Mouse (Mus musculus) kidney, postnatal 0 days (tissue): ENCODE data around the gene Nr5a2. TPM values are rescaled to one million over a fixed set of nuclear protein-coding genes. Genes with fewer than 3 reads are reported as not detected.
A peak's percentile ranks its signal among the peaks of the same experiment; 100 is the strongest.

ENCODE experiments used
- ATAC-seq: fragments of 200-750 bp; cut with Nextera tagmentation; replicated peaks from 2 replicates; pipeline ENCODE4 v1.8.0; 2017; ENCODE audit warnings: low read depth, moderate number of reproducible peaks, moderate TSS enrichment, moderate library complexity; ENCODE audit not compliant: low FRiP score
- DNase-seq: peaks from one replicate; pipeline ENCODE4 v3.0.0-alpha.2; 2016; ENCODE audit warnings: low spot score
- H3K27ac ChIP-seq: fragments of 300-500 bp; sonication (generic); 2 replicates; pipeline ENCODE4 v1.5.1; 2014; ENCODE audit warnings: mild to moderate bottlenecking
- H3K27me3 ChIP-seq: fragments of 300-500 bp; sonication (generic); 2 replicates; pipeline ENCODE4 v1.6.1; 2014; ENCODE audit warnings: low read length, mixed read lengths; ENCODE audit not compliant: insufficient read depth
- H3K36me3 ChIP-seq: fragments of 300-500 bp; sonication (generic); 2 replicates; pipeline ENCODE4 v1.6.1; 2014; ENCODE audit warnings: low read length, mixed read lengths; ENCODE audit not compliant: insufficient read depth
- H3K4me1 ChIP-seq: fragments of 300-500 bp; sonication (generic); replicated peaks from 2 replicates; pipeline ENCODE4 v1.6.1; 2014; ENCODE audit warnings: antibody characterized with exemption, low read length, mixed read lengths; ENCODE audit not compliant: insufficient read depth
- H3K4me2 ChIP-seq: fragments of 300-500 bp; sonication (generic); 2 replicates; pipeline ENCODE4 v1.6.1; 2014; ENCODE audit warnings: mild to moderate bottlenecking, low read length, moderate library complexity, mixed read lengths
- H3K4me3 ChIP-seq: fragments of 300-500 bp; sonication (generic); replicated peaks from 2 replicates; pipeline ENCODE4 v1.5.1; 2014; ENCODE audit warnings: low read depth, low read length
- H3K9ac ChIP-seq: fragments of 300-500 bp; sonication (generic); 2 replicates; pipeline ENCODE4 v1.6.1; 2014; ENCODE audit warnings: low read depth, low read length
- H3K9me3 ChIP-seq: fragments of 300-500 bp; sonication (generic); replicated peaks from 2 replicates; pipeline ENCODE4 v1.6.1; 2016; ENCODE audit warnings: low read length, inconsistent platforms, mixed read lengths
- CTCF ChIP-seq: IDR thresholded peaks from 2 replicates; pipeline ENCODE4 v1.5.1; 2016; ENCODE audit warnings: antibody characterized with exemption, low read depth, mild to moderate bottlenecking, moderate library complexity
- WGBS: fragments of 180-500 bp; shearing (Covaris S2); extraction: QIAGEN DNeasy Blood & Tissue Kit; methylation state at CpG from one replicate; pipeline ENCODE4 v1.1.7; 2014; 5-methylcytosine and 5-hydroxymethylcytosine counted together
- polyA plus RNA-seq: library from polyadenylated mRNA; unstranded; fragments of >200 nt; fragmentation: Nextera tagmentation; extraction: Ambion mirVana; gene quantifications from 2 replicates; pipeline ENCODE4 v1.2.1, GENCODE M21; 2015

Gene Nr5a2
- polyA plus RNA-seq, 1 experiment from 2014 or later: 0.34 TPM

GRCm38 (mm10) chr1:136888704-136889103, 71.5 kb downstream of the Nr5a2 start:
- DNase-seq (no peak), ATAC-seq (no peak)
- Histone ChIP-seq H3K4me2 (no peak overlapping the region), H3K27me3 (no peaks in the 10 kb centered on the region), H3K9me3 (no peaks in the 10 kb centered on the region), H3K4me1 (no peaks in the 10 kb centered on the region), H3K4me3 (no peak overlapping the region), H3K36me3 (no peaks in the 10 kb centered on the region), H3K27ac (no peak overlapping the region), H3K9ac (no peak overlapping the region)
- TF ChIP-seq CTCF: no peak
- 46% methylated on average over 6 of the region's 6 CpGs for WGBS

DNA sequence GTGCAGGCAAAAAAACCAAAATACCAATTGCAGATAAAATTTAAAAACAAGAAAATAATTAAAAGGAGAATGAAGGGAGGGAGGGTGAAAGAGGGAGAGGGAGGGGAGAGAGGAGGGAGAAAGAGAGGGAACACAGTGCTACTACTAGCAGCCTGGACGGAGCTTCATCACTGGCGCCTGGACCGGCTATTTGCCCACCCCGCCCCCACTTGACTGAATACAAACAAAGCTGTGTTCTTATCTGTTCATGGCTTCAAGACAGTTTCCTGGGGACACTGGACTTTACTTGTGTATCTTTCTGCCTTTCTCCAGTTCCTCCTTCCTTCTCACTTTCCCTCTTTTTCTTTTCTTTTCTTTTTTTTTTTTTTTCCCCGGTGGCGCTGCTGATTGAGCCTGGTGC, 73.6 kb downstream of the Nr5a2 start:
- Histone ChIP-seq H3K4me3 (no peak overlapping the region), H3K36me3 (no peaks in the 10 kb centered on the region), H3K9ac (no peak overlapping the region), H3K9me3 (no peaks in the 10 kb centered on the region), H3K27ac (no peak overlapping the region), H3K4me1 (no peaks in the 10 kb centered on the region), H3K4me2 (no peak overlapping the region), H3K27me3 (no peaks in the 10 kb centered on the region)
- no peak for TF ChIP-seq CTCF
- no peak for ATAC-seq
- WGBS: 64% methylated on average over 6 of the region's 6 CpGs
- DNase-seq: no peak

- no peak overlapping the region for H3K27ac ChIP-seq
- no peaks in the 10 kb centered on the region for H3K4me1 ChIP-seq
- no peak overlapping the region for H3K9ac ChIP-seq
- no peak overlapping the region for H3K4me3 ChIP-seq
- 83% methylated on average over 13 of the region's 13 CpGs for WGBS
- no peak for DNase-seq
- no peak for ATAC-seq
- H3K4me2 ChIP-seq: no peak overlapping the region
- H3K9me3 ChIP-seq: no peaks in the 10 kb centered on the region
- no peaks in the 10 kb centered on the region for H3K36me3 ChIP-seq
- H3K27me3 ChIP-seq: no peaks in the 10 kb centered on the region
- TF ChIP-seq CTCF: no peak
These were observed 76.6 kb downstream of the Nr5a2 start for GRCm38 (mm10) chr1:136883458-136884174.

GRCm38 (mm10) chr1:136880260-136880659, 80.0 kb downstream of the Nr5a2 start:
- WGBS: 87% methylated on average over 8 of the region's 8 CpGs
- Histone ChIP-seq H3K9me3 (no peaks in the 10 kb centered on the region), H3K4me2 (no peak overlapping the region), H3K4me3 (no peak overlapping the region), H3K27ac (no peak overlapping the region), H3K4me1 (no peaks in the 10 kb centered on the region), H3K9ac (no peak overlapping the region), H3K27me3 (no peaks in the 10 kb centered on the region), H3K36me3 (no peaks in the 10 kb centered on the region)
- TF ChIP-seq CTCF: no peak
- DNase-seq (no peak), ATAC-seq (no peak)

GRCm38 (mm10) chr1:136875006-136875405, 85.2 kb downstream of the Nr5a2 start:
- Histone ChIP-seq H3K9me3 (no peaks in the 10 kb centered on the region), H3K9ac (no peak overlapping the region), H3K4me1 (no peaks in the 10 kb centered on the region), H3K27ac (no peak overlapping the region), H3K27me3 (no peaks in the 10 kb centered on the region), H3K36me3 (no peaks in the 10 kb centered on the region), H3K4me2 (no peak overlapping the region), H3K4me3 (no peak overlapping the region)
- TF ChIP-seq CTCF: no peak
- no peak for ATAC-seq
- WGBS: 71% methylated on average over 3 of the region's 3 CpGs
- no peak for DNase-seq

DNA sequence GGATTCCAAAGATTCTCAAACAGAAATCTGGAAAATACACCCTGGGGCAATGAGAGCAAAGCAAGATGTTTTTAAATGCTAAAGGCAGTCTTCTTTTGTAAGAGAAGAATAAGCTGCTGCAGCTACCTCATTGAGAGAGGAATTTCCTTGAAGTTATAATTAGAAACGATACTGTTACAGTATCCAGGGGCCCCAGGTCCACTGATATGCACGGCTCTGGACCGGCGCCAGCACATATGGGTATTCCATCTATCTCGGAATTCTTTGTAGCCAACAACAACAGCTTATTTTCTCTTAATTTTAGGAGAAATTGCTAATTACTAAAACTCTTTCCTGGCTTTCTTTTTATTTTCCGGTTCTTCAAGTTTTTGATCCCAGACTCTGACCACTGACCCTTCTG, 91.3 kb downstream of the Nr5a2 start:
- Histone ChIP-seq H3K9me3 (no peaks in the 10 kb centered on the region), H3K9ac (no peak overlapping the region), H3K4me1 (no peaks in the 10 kb centered on the region), H3K27ac (no peak overlapping the region), H3K27me3 (no peaks in the 10 kb centered on the region), H3K4me3 (no peak overlapping the region), H3K4me2 (no peak overlapping the region), H3K36me3 (no peaks in the 10 kb centered on the region)
- WGBS: 43% methylated on average over 6 of the region's 6 CpGs
- TF ChIP-seq CTCF: no peak
- ATAC-seq (no peak), DNase-seq (peak; percentile 18)

- Histone ChIP-seq H3K4me2 (no peak overlapping the region), H3K36me3 (no peaks in the 10 kb centered on the region), H3K9ac (no peak overlapping the region), H3K4me3 (no peak overlapping the region), H3K27ac (no peak overlapping the region), H3K9me3 (no peaks in the 10 kb centered on the region), H3K4me1 (no peaks in the 10 kb centered on the region), H3K27me3 (no peaks in the 10 kb centered on the region)
- ATAC-seq (no peak), DNase-seq (no peak)
- no peak for TF ChIP-seq CTCF
- WGBS: 88% methylated on average over 5 of the region's 5 CpGs
These were observed 92.0 kb downstream of the Nr5a2 start for GRCm38 (mm10) chr1:136868285-136868684.
